8 mouse cellular contexts compared by ENCODE assay signal in the genomic region with DNA sequence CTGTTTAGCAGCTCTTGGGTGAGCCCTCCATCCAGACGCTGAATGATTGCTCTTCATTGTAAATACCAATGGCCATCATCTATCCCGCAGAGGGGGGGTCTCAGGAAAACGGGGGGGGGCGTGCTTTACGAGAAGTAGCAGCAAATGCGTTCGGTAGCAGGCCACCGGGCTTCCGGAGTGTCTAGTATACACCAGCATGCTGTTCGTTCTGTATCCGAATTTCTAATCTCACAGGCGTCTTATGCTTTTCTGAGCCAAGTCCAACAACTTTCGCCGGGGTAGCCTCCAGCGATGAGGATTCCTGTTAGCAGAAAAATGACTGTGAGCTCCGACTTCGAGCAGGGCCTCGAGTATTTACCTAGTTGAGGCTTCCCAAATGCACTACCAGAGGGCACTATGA.
DNase-seq lines count a peak whose midpoint lies in the region; ATAC-seq and TF ChIP-seq lines count a peak whose summit lies in the region.

No protein-coding gene starts in this region.

- no peaks in the 10 kb centered on the region for H3K36me3 ChIP-seq in forebrain, embryonic 11.5 days (ENCODE audit: control insufficient read depth, insufficient read depth, low read length)
- H3K36me3 ChIP-seq in hindbrain, embryonic 12.5 days = no peaks in the 10 kb centered on the region
- H3K36me3 ChIP-seq in liver, embryonic 14.5 days (replicated peaks; ENCODE audit: control insufficient read depth, insufficient read depth, low read depth) = no peaks in the 10 kb centered on the region
- H3K36me3 ChIP-seq in neural tube, embryonic 13.5 days = no peaks in the 10 kb centered on the region

- DNase-seq in adrenal gland, adult 2 months = peak; percentile 39
- no peak for DNase-seq in adrenal gland, adult 18-20 months (ENCODE audit: low spot score in 2 of 2)
- DNase-seq in adrenal gland, postnatal 14 days = peak; percentile 43
- DNase-seq in forebrain, embryonic 11.5 days (ENCODE audit: low spot score) = no peak
- no peak for DNase-seq in liver, embryonic 14.5 days (ENCODE audit: low read depth in 3 of 3, low spot score in 3 of 3)
- DNase-seq in ovary, postnatal 36 days (ENCODE audit: low spot score) = no peak

- 0 out of 2 replicates have a peak, but pooled peaks have one; percentile 6 for ATAC-seq in forebrain, embryonic 11.5 days (replicated peaks; ENCODE audit: low FRiP score)
- no peak for ATAC-seq in hindbrain, embryonic 12.5 days (ENCODE audit: low FRiP score)
- no peak for ATAC-seq in liver, embryonic 14.5 days (ENCODE audit: insufficient read depth)
- ATAC-seq in neural tube, embryonic 13.5 days (ENCODE audit: low read depth) = no peak

- H3K4me2 ChIP-seq in forebrain, embryonic 11.5 days (ENCODE audit: low read depth, low read length, severe bottlenecking) = peak overlapping the region; percentile 47
- peak overlapping the region; percentile 57 for H3K4me2 ChIP-seq in hindbrain, embryonic 12.5 days (replicated peaks)
- H3K4me2 ChIP-seq in liver, embryonic 14.5 days (ENCODE audit: low read depth) = peak overlapping the region; percentile 56
- H3K4me2 ChIP-seq in neural tube, embryonic 13.5 days = peak overlapping the region; percentile 56

- H3K9ac ChIP-seq in forebrain, embryonic 11.5 days (ENCODE audit: low read length) = peak overlapping the region; percentile 43
- H3K9ac ChIP-seq in hindbrain, embryonic 12.5 days = peak overlapping the region; percentile 38; the same call in 1 of the 2 replicates
- no peak overlapping the region for H3K9ac ChIP-seq in liver, embryonic 14.5 days (replicated peaks)
- peak overlapping the region; percentile 52 for H3K9ac ChIP-seq in neural tube, embryonic 13.5 days

- peaks cover 4% of the 10 kb centered on the region; the same call in 1 of the 2 replicates for H3K27me3 ChIP-seq in forebrain, embryonic 11.5 days (ENCODE audit: control insufficient read depth, insufficient read depth, low read length)
- H3K27me3 ChIP-seq in hindbrain, embryonic 12.5 days = peaks cover 13% of the 10 kb centered on the region
- no peaks in the 10 kb centered on the region for H3K27me3 ChIP-seq in liver, embryonic 14.5 days (ENCODE audit: control insufficient read depth, insufficient read depth, low read length)
- H3K27me3 ChIP-seq in neural tube, embryonic 13.5 days = peaks cover 19% of the 10 kb centered on the region

- H3K4me3 ChIP-seq in forebrain, embryonic 11.5 days (ENCODE audit: low read depth, low read length) = peak overlapping the region; percentile 19
- H3K4me3 ChIP-seq in hindbrain, embryonic 12.5 days = peak overlapping the region; percentile 10; the same call in 1 of the 2 replicates
- no peak overlapping the region for H3K4me3 ChIP-seq in liver, embryonic 14.5 days (ENCODE audit: insufficient read depth in 1 of 2, low read depth in 2 of 2, low read length in 2 of 2)
- peak overlapping the region; percentile 29 for H3K4me3 ChIP-seq in neural tube, embryonic 13.5 days

- H3K9me3 ChIP-seq in forebrain, embryonic 11.5 days (ENCODE audit: control insufficient read depth, low read length) = no peaks in the 10 kb centered on the region
- no peaks in the 10 kb centered on the region for H3K9me3 ChIP-seq in hindbrain, embryonic 12.5 days (replicated peaks)
- no peaks in the 10 kb centered on the region for H3K9me3 ChIP-seq in liver, embryonic 14.5 days (ENCODE audit: control insufficient read depth, low read length)
- no peaks in the 10 kb centered on the region for H3K9me3 ChIP-seq in neural tube, embryonic 13.5 days

- no peak for TF ChIP-seq EP300 in liver, embryonic 14.5 days (IDR thresholded peaks at IDR 0.05; ENCODE audit: low read depth)

- H3K4me1 ChIP-seq in forebrain, embryonic 11.5 days (replicated peaks; ENCODE audit: control insufficient read depth, insufficient read depth, low read length) = peaks cover 14% of the 10 kb centered on the region
- H3K4me1 ChIP-seq in hindbrain, embryonic 12.5 days = peaks cover 29% of the 10 kb centered on the region
- no peaks in the 10 kb centered on the region for H3K4me1 ChIP-seq in liver, embryonic 14.5 days (replicated peaks; ENCODE audit: control insufficient read depth in 2 of 2, insufficient read depth in 2 of 2, low read length in 1 of 2)
- peaks cover 42% of the 10 kb centered on the region for H3K4me1 ChIP-seq in neural tube, embryonic 13.5 days (replicated peaks)

- 11% methylated on average over 18 of the region's 18 CpGs for WGBS in forebrain, embryonic 11.5 days
- 7% methylated on average over 18 of the region's 18 CpGs for WGBS in hindbrain, embryonic 12.5 days
- WGBS in liver, embryonic 14.5 days (ENCODE audit: insufficient replicate concordance) = 4% methylated on average over 18 of the region's 18 CpGs
- 7% methylated on average over 18 of the region's 18 CpGs for WGBS in neural tube, embryonic 13.5 days

- no peak for TF ChIP-seq CTCF in liver, embryonic 14.5 days (IDR thresholded peaks at IDR 0.05; ENCODE audit: low read depth)

- peak overlapping the region; percentile 58 for H3K27ac ChIP-seq in forebrain, embryonic 11.5 days (ENCODE audit: low read depth, low read length)
- H3K27ac ChIP-seq in hindbrain, embryonic 12.5 days = peak overlapping the region; percentile 52
- no peak overlapping the region for H3K27ac ChIP-seq in liver, embryonic 14.5 days
- H3K27ac ChIP-seq in neural tube, embryonic 13.5 days (replicated peaks) = 0 out of 2 replicates have a peak overlapping the region, but pooled peaks have one; percentile 52

Comparison
In these comparisons a context has a peak if more than half of its experiments do, and no peak if none do; other contexts are left out.
1. DNase-seq: peak in adrenal gland, adult 2 months (single experiment) and adrenal gland, postnatal 14 days (single experiment); none in adrenal gland, adult 18-20 months (0 of 2), forebrain, embryonic 11.5 days (single experiment), liver, embryonic 14.5 days (0 of 3) and ovary, postnatal 36 days (single experiment).
2. H3K4me3 ChIP-seq: peak in forebrain, embryonic 11.5 days (single experiment), hindbrain, embryonic 12.5 days (single experiment) and neural tube, embryonic 13.5 days (single experiment); none in liver, embryonic 14.5 days (0 of 2).
3. Peak in every context shown above with its lines, with median percentiles within 50 percentile points of each other: H3K4me2 ChIP-seq.